Mouse (Mus musculus) gastrocnemius, postnatal 36 days (tissue): ENCODE results near the gene Nfkb1. TPM values are rescaled to one million over a fixed set of nuclear protein-coding genes. Genes with fewer than 3 reads are reported as not detected.

Source experiments
- DNase-seq, 2 experiments: peaks; one replicate each; pipeline ENCODE4 v3.0.0; 2022
- intact Hi-C: fragments of 180-260 bp; cut with DNase I; formaldehyde crosslinking; loops from one replicate; pipeline ENCODE4 v1.15.1; 2025
- total RNA-seq, 2 experiments: library from RNA; stranded (reverse); gene quantifications; 2 replicates each; pipeline ENCODE4 v1.2.3; 2021

Gene Nfkb1
- total RNA-seq, 2 experiments from 2014 or later, result 17.0 to 17.9 TPM

DNA sequence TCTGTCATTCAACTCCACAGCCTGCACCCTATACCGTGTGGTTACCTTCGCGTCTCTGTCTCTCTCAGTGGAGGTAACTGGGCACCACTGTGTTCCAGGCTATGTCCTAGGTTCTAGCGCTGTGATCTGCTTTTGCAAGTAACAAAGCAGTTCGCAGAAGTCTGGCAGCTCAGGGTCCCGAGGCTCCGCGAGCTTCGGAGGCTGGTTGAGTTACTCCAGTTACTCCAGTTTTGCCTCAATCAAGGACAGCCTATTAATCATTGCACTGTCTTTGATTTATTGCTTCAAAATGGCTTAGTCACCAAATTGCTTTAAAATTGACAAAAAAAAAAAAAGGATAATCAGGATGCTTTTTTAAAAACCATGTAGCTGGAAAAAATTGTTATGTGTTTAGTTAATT is 126.6 kb downstream of the Nfkb1 start:
- intact Hi-C loops, result no loop called here
- DNase-seq, result no peak

DNA sequence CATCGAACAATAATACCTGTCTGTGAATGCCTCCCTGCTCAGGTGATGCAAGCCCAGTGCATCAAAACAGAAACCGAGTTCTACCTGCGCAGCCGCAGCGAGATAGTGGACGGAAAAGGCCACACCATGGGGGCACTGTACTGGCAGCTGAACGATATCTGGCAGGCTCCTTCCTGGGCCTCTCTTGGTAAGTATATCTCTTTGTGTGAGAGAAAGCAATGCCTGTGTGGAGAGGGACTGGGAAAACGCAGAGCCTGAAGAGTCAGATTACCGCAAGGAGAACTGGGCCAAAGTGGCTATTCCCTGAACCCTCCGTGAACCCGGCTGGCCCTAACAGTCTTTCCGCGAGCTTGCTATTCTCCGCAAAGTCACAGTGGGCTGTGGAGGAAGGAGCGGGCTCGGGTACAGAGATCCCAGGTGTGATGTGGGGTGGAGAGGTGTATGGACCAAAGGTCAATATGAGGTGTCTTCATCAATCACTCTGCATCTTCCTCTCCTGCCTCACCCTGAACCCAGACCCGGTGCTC is 128.1 kb downstream of the Nfkb1 start:
- DNase-seq, result no peak
- intact Hi-C loops, result no loop called here

DNA sequence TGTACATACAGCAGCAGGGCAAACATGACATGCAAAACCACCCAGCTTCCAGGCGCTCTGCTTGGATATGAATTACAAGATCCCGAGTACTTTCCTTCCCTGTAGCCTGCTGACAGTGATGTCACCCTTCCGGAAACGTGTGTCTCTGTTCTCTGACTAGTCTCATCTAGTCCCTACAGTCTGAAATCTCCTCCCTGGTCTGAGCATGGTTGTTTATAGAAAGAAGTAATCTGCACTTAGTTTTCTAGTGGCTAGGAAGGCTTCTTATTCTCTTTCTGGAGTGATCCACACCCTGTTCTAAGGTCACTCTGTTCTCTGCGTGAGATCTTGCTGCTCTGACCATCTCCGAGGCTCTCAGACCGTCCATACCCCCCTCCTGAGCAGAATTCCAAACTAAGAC is 129.3 kb downstream of the Nfkb1 start:
- intact Hi-C loops, result no loop called here
- DNase-seq, result no peak

DNA sequence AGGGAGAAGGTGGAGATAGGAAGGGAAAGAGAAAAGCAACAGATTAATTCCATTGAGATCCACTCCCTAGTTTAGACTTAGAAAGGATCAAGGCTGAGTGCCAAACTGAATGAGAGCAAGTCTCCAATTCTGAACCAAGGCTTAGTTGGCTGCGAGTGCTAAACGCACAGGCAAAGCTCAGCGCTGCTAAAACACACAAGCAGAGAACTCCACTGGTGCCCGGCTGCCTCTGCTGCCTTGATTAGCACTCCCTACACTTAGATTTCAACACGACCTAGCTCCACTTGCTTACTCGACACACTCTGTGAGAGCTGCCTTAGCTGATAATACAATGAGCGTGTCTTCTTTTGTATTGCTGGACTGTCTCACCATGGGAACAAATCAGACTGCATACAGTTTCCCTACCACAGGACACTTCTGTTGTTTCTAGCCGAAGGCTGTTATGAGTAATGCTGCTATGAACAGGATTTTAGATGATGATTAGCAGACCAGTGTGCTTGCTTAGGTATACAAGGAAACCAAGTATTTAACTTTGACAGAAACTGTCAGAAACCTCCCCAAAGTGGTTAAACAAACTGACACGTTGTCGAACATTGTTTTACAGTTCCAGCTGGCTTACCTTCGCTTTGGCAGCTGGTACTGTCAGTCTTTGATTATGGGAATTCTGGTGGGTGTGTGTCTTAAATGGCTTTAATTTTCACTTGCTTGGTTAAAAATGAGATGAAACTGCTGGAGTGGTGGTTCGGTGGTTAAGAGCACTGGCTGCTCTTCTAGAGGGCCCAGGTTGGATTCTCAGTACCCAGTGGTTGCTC is 134.3 kb downstream of the Nfkb1 start:
- DNase-seq, result no peak
- intact Hi-C loops, result no loop called here

DNA sequence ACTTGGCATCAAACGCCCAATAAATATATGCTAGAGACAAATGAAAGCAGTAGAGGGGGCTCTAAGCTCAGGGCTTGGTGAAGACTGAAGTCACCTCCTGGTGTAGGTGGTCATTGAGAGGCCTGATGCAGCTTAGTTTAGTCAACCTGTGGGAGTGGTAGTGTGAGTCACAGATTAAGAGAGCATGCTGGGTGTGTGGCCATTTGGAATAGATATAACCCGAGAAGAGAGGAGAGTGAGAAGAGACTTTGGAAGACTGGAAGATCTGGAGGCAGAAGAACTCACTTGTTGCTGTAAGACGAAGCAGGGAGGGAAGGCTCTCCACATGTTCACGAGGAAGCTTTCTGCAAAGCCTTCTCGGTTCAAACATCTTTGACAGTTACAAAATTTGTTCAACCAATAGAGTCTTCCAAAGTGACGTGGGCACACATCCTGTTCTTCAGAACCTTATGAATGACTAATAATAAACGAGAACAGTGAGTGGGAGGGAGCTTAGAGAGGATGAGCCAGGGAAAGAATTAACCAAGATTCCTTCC is 135.2 kb downstream of the Nfkb1 start:
- no peak for DNase-seq
- intact Hi-C loops, result no loop called here

DNA sequence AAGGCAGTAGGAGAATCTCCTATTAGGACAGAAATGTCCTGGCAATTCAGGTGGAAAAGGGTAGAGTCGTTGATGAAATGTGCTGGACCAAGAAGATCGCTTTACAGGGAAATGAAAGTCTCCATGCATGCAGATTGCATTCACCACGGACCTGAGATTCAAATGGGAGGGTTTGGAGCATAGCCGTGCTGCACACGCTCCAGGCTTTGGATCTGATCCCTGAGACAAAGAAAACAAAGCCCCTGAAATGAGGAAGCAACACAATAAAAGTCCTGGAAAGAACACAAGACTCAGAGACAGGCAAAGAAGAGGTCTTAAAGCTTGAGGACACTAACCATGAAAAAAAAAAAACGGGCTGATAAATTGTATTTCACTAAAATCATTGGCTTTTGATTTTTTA is 136.2 kb downstream of the Nfkb1 start:
- intact Hi-C loops, result no loop called here
- no peak for DNase-seq

DNA sequence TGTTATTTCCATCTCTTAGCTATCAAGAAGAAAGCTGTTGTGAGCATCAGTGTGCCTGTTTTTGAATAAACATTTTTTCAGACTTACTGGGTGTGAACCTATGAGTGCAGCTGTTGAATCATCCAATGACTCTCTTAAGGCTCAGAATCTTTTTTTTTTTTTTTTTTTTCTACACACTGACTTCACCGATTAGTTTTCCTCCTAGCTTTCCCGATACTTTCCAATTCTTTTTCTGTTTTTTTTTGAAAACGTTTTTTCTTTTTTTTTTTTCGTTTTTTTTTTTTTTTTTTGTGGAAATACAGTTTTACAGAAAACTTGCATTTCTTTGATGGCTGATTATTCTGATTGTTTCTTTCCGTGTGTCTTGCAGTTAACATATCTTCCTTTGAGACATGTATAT is 138.5 kb downstream of the Nfkb1 start:
- DNase-seq, result no peak
- intact Hi-C loops, result no loop called here

DNA sequence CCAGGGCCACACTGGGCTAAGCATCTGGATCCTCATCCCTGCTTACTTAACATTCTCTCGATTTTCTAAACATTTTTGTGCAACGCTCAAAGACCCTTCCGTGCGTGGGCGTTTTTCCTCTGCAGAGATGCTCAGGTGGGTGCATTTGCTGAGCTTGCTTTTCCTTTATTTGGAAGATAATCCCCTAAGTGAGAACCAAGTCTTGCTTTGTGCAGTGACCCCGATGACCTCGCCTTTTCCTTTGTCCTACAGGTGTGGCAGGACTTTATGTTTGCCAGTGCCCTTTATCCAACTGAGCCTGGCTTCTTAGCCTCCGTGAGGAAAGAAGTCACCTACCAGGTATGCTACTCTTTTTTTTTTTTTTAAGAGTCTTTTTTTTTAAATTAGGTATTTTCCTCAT is 144.0 kb downstream of the Nfkb1 start:
- no peak for DNase-seq
- intact Hi-C loops, result no loop called here

DNA sequence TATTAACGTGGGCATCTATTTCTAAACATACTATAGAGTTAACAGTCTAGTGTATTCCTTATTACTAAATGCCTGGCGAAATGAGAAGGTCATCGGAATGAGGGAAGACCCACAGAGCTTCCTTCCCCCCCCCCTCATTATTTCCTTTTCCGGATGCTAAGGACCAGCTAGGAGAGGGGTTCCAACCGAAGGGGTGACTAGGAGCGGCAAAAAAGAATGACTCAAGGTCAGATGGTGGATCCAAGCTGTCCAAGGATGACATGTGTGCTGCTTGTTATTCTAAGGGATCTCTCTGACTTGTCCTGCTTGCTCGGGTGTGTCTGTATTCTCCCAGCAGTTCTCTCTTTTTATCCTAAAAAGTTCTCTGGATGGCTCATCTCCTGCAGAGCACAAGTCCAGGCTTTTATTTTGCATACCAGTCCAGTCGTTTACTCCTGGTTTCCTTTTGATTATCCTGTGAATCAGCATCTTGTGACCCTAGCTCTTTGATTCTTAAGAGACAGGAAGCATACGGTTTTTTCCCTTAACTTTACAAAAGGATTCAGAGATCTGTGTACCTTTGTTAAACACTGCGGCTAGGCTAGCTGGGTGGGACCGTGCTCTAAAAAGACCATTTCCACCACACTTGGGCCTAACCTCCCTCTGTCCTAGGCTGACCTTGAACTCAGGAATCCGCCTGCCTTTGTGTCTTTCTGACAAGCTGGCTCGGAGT is 145.0 kb downstream of the Nfkb1 start:
- no peak for DNase-seq
- intact Hi-C loops, result no loop called here

Other genes with a start within 250 kb of the Nfkb1 start
- gene Manba, start 205.9 kb downstream of the Nfkb1 start, total RNA-seq, result 1 to 10 TPM; 3.3 to 4.2 TPM
- gene Slc39a8, start 133.7 kb upstream of the Nfkb1 start, total RNA-seq, result under 1 TPM; 0.76 to 0.99 TPM